Mouse (Mus musculus): ENCODE measurements around the gene Chst11.

DNA sequence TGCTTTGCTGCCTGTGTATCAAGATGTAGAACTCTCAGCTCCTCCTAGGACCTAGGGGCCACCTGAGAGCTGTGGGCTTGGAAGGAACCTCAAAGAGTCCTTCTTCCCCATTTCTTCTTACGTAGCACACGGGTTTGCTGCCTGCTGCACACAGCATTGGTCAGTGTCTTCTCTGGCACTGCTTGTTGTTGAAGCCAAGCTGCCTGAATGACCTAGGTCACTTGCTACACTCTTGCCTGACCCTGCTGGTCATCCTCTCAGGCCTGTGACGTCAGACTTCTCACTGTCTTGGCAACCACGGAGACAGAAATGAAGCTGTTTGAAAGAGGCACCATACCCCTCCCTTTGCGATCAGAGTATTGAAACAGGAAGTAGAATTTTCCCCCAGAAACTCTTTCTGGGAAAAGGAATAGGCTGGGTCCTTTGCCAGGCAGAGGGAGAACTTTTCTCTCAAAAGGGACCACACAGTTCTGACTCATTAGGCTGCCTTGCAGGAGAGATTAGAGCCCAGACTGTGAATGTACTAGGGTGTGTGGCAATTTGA lies 27.0 kb upstream of the Chst11 start:
- TF ChIP-seq CTCF (IDR thresholded peaks at IDR 0.05; ENCODE audit: low read depth) (no peak), EP300 (IDR thresholded peaks at IDR 0.05; ENCODE audit: low read depth) (no peak)
